15 mouse cellular contexts compared by ENCODE assay signal in the genomic region with DNA sequence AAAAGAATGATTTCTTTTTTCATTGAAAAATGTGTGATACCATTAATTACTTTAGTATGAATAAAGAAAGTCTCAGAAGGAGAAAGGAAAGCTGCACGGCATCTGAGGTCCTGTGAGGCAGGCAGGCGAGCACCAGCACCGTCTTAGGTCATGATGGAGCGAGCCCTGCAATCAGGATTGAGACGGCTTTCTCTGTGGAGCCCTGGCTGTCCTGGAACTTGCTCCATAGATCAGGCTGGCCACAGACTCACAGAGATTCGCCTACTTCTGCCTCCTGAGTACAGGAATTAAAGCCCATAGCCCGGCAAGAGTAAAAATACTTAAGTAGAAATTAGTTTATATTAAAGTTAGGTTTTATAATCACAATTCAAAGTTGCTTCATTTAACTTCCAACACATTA.
"Had no signal": no experiment of that assay in that cellular context is flagged by ENCODE, and none has a peak within 500 bp of the region (broad histone marks: within the 10 kb centered on the region; RNA-seq: fewer than 3 reads in every experiment).

No protein-coding gene starts in this region.

- DNase-seq: heart, postnatal 10 days; heart, postnatal 14 days; heart, postnatal 4 days; kidney, adult 11 months; kidney, adult 18-20 months; kidney, adult 2 months; kidney, adult 8-10 months; kidney, adult 9 months; kidney, postnatal 10 days; kidney, postnatal 14 days; kidney, postnatal 25 days; kidney, postnatal 36 days; kidney, postnatal 4 days; layer of hippocampus, adult 9-11 months; layer of hippocampus, postnatal 36 days had no signal
